In the genomic region with DNA sequence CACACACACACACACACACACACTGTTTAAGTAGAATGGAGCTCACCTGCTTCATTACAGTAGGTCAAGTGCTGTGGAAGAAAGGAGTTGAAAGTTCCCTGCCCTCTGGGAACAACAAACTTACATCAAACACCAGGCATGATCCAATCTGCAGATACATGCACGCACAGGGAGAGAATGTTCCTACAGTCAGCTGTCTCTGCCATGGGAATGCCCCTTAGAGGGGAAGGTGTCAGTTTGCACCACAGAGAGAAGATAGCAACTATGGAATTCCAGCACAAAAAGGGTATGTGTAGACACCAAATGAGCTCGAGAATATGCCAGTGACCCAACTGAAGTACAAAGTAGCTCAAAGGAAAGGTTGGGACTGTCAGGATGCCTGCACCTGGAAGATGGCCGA, we compare ENCODE assay signal across 15 mouse cellular contexts.
"Had no signal": no experiment of that assay in that cellular context is flagged by ENCODE, and none has a peak within 500 bp of the region (broad histone marks: within the 10 kb centered on the region; RNA-seq: fewer than 3 reads in every experiment).

No protein-coding gene starts in this region.

- ATAC-seq: midbrain, embryonic 16.5 days had no signal

- H3K4me2 ChIP-seq: liver, embryonic 11.5 days; liver, embryonic 15.5 days had no signal

- DNase-seq: kidney, adult 11 months; kidney, adult 9 months; kidney, postnatal 36 days; layer of hippocampus, adult 9-11 months; layer of hippocampus, postnatal 36 days; lung, adult 2 months; lung, postnatal 4 days; right cerebral cortex, adult 18-20 months; spleen, adult 18-20 months; thymus, postnatal 36 days had no signal

- H3K9ac ChIP-seq: liver, embryonic 15.5 days had no signal

- H3K9me3 ChIP-seq: liver, embryonic 15.5 days; midbrain, embryonic 10.5 days had no signal

- H3K4me3 ChIP-seq: liver, embryonic 15.5 days; midbrain, embryonic 10.5 days had no signal

- H3K4me1 ChIP-seq: liver, embryonic 15.5 days; midbrain, embryonic 10.5 days had no signal

- H3K27ac ChIP-seq: kidney, postnatal 0 days; liver, embryonic 15.5 days; midbrain, embryonic 10.5 days had no signal

- H3K27me3 ChIP-seq: liver, embryonic 15.5 days had no signal

- H3K36me3 ChIP-seq: liver, embryonic 15.5 days; midbrain, embryonic 10.5 days had no signal
